Mouse (Mus musculus) left cerebral cortex, adult 2 months (tissue): ENCODE measurements around the gene Asic5. TPM values are rescaled to one million over a fixed set of nuclear protein-coding genes. Genes with fewer than 3 reads are reported as not detected.

Experiments used
- DNase-seq, 2 experiments: peaks; one replicate each; pipeline ENCODE4 v3.0.0; 2021 to 2022; ENCODE audit warnings: low spot score in 2 of 2, mixed read lengths in 1 of 2; ENCODE audit errors: extremely low spot score in 1 of 2
- H3K27ac ChIP-seq: fragments of 200-600 bp; 2 replicates; pipeline ENCODE4 v1.8.1; 2022
- H3K4me3 ChIP-seq: fragments of 200-600 bp; 2 replicates; pipeline ENCODE4 v1.8.1; 2022
- CTCF ChIP-seq: fragments of 200-600 bp; IDR thresholded peaks from 2 replicates; pipeline ENCODE4 v1.8.1; 2022; ENCODE audit warnings: antibody characterized with exemption, mild to moderate bottlenecking, moderate library complexity
- intact Hi-C: fragments of 180-260 bp; cut with DNase I; formaldehyde crosslinking; loops from one replicate; pipeline ENCODE4 v1.15.1; 2025
- long read RNA-seq, 2 experiments: library from polyadenylated mRNA; stranded (forward); transcript quantifications; one replicate each; pipeline ENCODE4 v2.0.0; 2021; ENCODE audit warnings: borderline mapping rate in 2 of 2
- total RNA-seq, 2 experiments: library from RNA; stranded (reverse); gene quantifications; 2 replicates each; pipeline ENCODE4 v1.2.3; 2021

Gene Asic5
- not detected for total RNA-seq
- long read RNA-seq, experiment 1, result 0 reads
- long read RNA-seq, experiment 2, result 0 reads

- Histone ChIP-seq H3K27ac (no peak within 1 kb of the TSS), H3K4me3 (no peak within 1 kb of the TSS)
- intact Hi-C loops, result no loop called here
- no peak for TF ChIP-seq CTCF
- no peak for DNase-seq
Observed at GRCm38 (mm10) chr3:81981990-81982389, at the start of gene Asic5. Gene Asic5, plus strand, starts transcription at chr3:81982290.

GRCm38 (mm10) chr3:81933348-81933747 lies 48.7 kb upstream of the Asic5 start:
- Histone ChIP-seq H3K4me3 (peak overlapping the region; percentile 80; the same call in 1 of the 2 replicates), H3K27ac (peak overlapping the region; percentile 20; the same call in 1 of the 2 replicates)
- intact Hi-C loops, result loop anchor here (2.0 to 5.0 kb wide), 2 partner anchors 95 to 419 kb away; no protein-coding TSS in a partner anchor
- TF ChIP-seq CTCF, result no peak
- DNase-seq, result no peak

GRCm38 (mm10) chr3:81938924-81939323 lies 43.2 kb upstream of the Asic5 start:
- no peak for DNase-seq
- H3K4me3 ChIP-seq, result no peak overlapping the region
- TF ChIP-seq CTCF, result no peak
- H3K27ac ChIP-seq, result no peak overlapping the region
- intact Hi-C loops, result no loop called here

GRCm38 (mm10) chr3:81942341-81942740 lies 39.7 kb upstream of the Asic5 start:
- no peak for DNase-seq
- Histone ChIP-seq H3K27ac (no peak overlapping the region), H3K4me3 (no peak overlapping the region)
- intact Hi-C loops, result no loop called here
- no peak for TF ChIP-seq CTCF

- Histone ChIP-seq H3K27ac (no peak overlapping the region), H3K4me3 (no peak overlapping the region)
- intact Hi-C loops, result no loop called here
- DNase-seq, result no peak
- TF ChIP-seq CTCF, result no peak
Observed at GRCm38 (mm10) chr3:81943097-81943496, 39.0 kb upstream of the Asic5 start.

- no peak overlapping the region for H3K27ac ChIP-seq
- intact Hi-C loops, result no loop called here
- no peak for DNase-seq
- H3K4me3 ChIP-seq, result no peak overlapping the region
- TF ChIP-seq CTCF, result no peak
Observed at GRCm38 (mm10) chr3:81944851-81945393, 37.2 kb upstream of the Asic5 start.

GRCm38 (mm10) chr3:81949048-81949447 lies 33.0 kb upstream of the Asic5 start:
- TF ChIP-seq CTCF, result no peak
- no peak for DNase-seq
- H3K4me3 ChIP-seq, result no peak overlapping the region
- no peak overlapping the region for H3K27ac ChIP-seq
- intact Hi-C loops, result no loop called here

- TF ChIP-seq CTCF, result no peak
- Histone ChIP-seq H3K4me3 (no peak overlapping the region), H3K27ac (no peak overlapping the region)
- intact Hi-C loops, result no loop called here
- no peak for DNase-seq
Observed at GRCm38 (mm10) chr3:81951785-81952184, 30.3 kb upstream of the Asic5 start.

GRCm38 (mm10) chr3:81957484-81957883 lies 24.6 kb upstream of the Asic5 start:
- intact Hi-C loops, result no loop called here
- DNase-seq, result no peak
- no peak for TF ChIP-seq CTCF
- H3K27ac ChIP-seq, result no peak overlapping the region
- H3K4me3 ChIP-seq, result no peak overlapping the region

GRCm38 (mm10) chr3:81961336-81961735 lies 20.8 kb upstream of the Asic5 start:
- no peak for TF ChIP-seq CTCF

GRCm38 (mm10) chr3:81963768-81964167 lies 18.3 kb upstream of the Asic5 start:
- no peak for DNase-seq
- H3K27ac ChIP-seq, result no peak overlapping the region
- TF ChIP-seq CTCF, result no peak; the same call in 1 of the 2 replicates
- no peak overlapping the region for H3K4me3 ChIP-seq
- intact Hi-C loops, result no loop called here

More at GRCm38 (mm10) chr3:81961336-81961735, 20.8 kb upstream of the Asic5 start:
- no peak for DNase-seq
- Histone ChIP-seq H3K27ac (no peak overlapping the region), H3K4me3 (no peak overlapping the region)
- intact Hi-C loops, result no loop called here

GRCm38 (mm10) chr3:81964596-81964995 lies 17.5 kb upstream of the Asic5 start:
- no peak for DNase-seq
- intact Hi-C loops, result no loop called here
- no peak for TF ChIP-seq CTCF
- no peak overlapping the region for H3K27ac ChIP-seq
- no peak overlapping the region for H3K4me3 ChIP-seq

- DNase-seq, result no peak
- TF ChIP-seq CTCF, result no peak
- Histone ChIP-seq H3K4me3 (no peak overlapping the region), H3K27ac (no peak overlapping the region)
- intact Hi-C loops, result no loop called here
Observed at GRCm38 (mm10) chr3:81975607-81976006, 6.5 kb upstream of the Asic5 start.
